26 mouse cellular contexts compared by ENCODE assay signal in the genomic region with DNA sequence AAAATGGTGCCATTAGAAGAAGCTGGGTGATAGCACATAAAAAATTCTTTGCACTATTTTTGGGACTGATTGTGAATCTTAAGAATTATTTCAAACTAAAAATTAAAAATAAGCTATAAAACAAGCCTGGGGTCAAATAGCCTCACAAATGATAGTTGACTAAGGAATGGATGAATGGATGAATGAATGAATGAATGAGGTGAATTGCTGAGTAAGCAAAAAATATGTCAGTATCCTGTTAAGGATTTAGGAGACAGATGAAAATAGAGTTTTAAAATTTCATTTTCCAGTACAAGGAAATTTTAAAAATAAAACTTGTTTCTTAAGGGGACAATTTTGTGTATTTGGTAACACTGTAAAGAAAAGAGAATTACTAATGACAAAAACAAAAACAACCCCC.
"Had no signal": no experiment of that assay in that cellular context is flagged by ENCODE, and none has a peak within 500 bp of the region (broad histone marks: within the 10 kb centered on the region; RNA-seq: fewer than 3 reads in every experiment).

No protein-coding gene starts in this region.

- H3K9ac ChIP-seq: heart, embryonic 12.5 days; hindbrain, embryonic 12.5 days; hindbrain, embryonic 14.5 days; intestine, embryonic 15.5 days; limb, embryonic 12.5 days had no signal

- H3K4me3 ChIP-seq: gastrocnemius, adult 2 months; heart, embryonic 10.5 days; heart, embryonic 12.5 days; hindbrain, embryonic 10.5 days; hindbrain, embryonic 12.5 days; intestine, embryonic 15.5 days; layer of hippocampus, adult 2 months; left cerebral cortex, adult 2 months; limb, embryonic 10.5 days; limb, embryonic 12.5 days had no signal

- H3K4me2 ChIP-seq: heart, embryonic 12.5 days; hindbrain, embryonic 12.5 days; hindbrain, embryonic 14.5 days; intestine, embryonic 15.5 days; limb, embryonic 12.5 days; liver, embryonic 11.5 days had no signal

- DNase-seq: gastrocnemius, adult 2 months; gastrocnemius, postnatal 10 days; gastrocnemius, postnatal 25 days; heart, adult 18-20 months; heart, postnatal 10 days; heart, postnatal 4 days; kidney, adult 18-20 months; kidney, adult 8-10 months; kidney, postnatal 10 days; kidney, postnatal 25 days; kidney, postnatal 4 days; liver had no signal

- H3K36me3 ChIP-seq: heart, embryonic 10.5 days; heart, embryonic 12.5 days; hindbrain, embryonic 10.5 days; hindbrain, embryonic 12.5 days; intestine, embryonic 15.5 days; limb, embryonic 10.5 days; limb, embryonic 12.5 days had no signal

- H3K4me1 ChIP-seq: heart, embryonic 10.5 days; heart, embryonic 12.5 days; hindbrain, embryonic 10.5 days; hindbrain, embryonic 12.5 days; intestine, embryonic 15.5 days; limb, embryonic 10.5 days; limb, embryonic 12.5 days had no signal

- H3K27me3 ChIP-seq: heart, embryonic 12.5 days; hindbrain, embryonic 12.5 days; intestine, embryonic 15.5 days; limb, embryonic 12.5 days had no signal

- ATAC-seq: hindbrain, embryonic 16.5 days; inflammation-experienced regulatory T-cells, adult 6 months; intestine, embryonic 15.5 days; intestine, postnatal 0 days had no signal

- H3K9me3 ChIP-seq: heart, embryonic 10.5 days; heart, embryonic 12.5 days; hindbrain, embryonic 10.5 days; hindbrain, embryonic 12.5 days; intestine, embryonic 15.5 days; limb, embryonic 10.5 days; limb, embryonic 12.5 days had no signal

- H3K27ac ChIP-seq: gastrocnemius, adult 2 months; heart, embryonic 10.5 days; hindbrain, embryonic 10.5 days; hindbrain, embryonic 12.5 days; intestine, embryonic 15.5 days; layer of hippocampus, adult 2 months; left cerebral cortex, adult 2 months; limb, embryonic 10.5 days; limb, embryonic 12.5 days had no signal
